Mouse (Mus musculus) neural tube, embryonic 11.5 days (tissue): ENCODE measurements around the gene Hcn2. TPM values are rescaled to one million over a fixed set of nuclear protein-coding genes. Genes with fewer than 3 reads are reported as not detected.

Experiments used
- ATAC-seq: fragments of 200-750 bp; cut with Nextera tagmentation; 2 replicates; pipeline ENCODE4 v1.8.0; 2017; ENCODE audit warnings: moderate number of reproducible peaks, mild to moderate bottlenecking, moderate TSS enrichment, moderate library complexity; ENCODE audit not compliant: insufficient read depth, low FRiP score, low TSS enrichment
- DNase-seq: peaks from one replicate; pipeline ENCODE4 v3.0.0-alpha.2; 2015; ENCODE audit warnings: low spot score
- H3K27ac ChIP-seq: fragments of 300-500 bp; sonication (generic); 2 replicates; pipeline ENCODE4 v1.5.1; 2014; ENCODE audit warnings: low read depth, mild to moderate bottlenecking, low read length
- H3K27me3 ChIP-seq: fragments of 300-500 bp; sonication (generic); 2 replicates; pipeline ENCODE4 v1.6.1; 2014; ENCODE audit warnings: mild to moderate bottlenecking, low read length, mixed read lengths; ENCODE audit not compliant: control insufficient read depth, insufficient read depth
- H3K36me3 ChIP-seq: fragments of 300-500 bp; sonication (generic); 2 replicates; pipeline ENCODE4 v1.6.1; 2014; ENCODE audit warnings: mild to moderate bottlenecking, low read length, moderate library complexity, mixed read lengths; ENCODE audit not compliant: control insufficient read depth, insufficient read depth
- H3K4me1 ChIP-seq: fragments of 300-500 bp; sonication (generic); 2 replicates; pipeline ENCODE4 v1.6.1; 2014; ENCODE audit warnings: low read length, mixed read lengths; ENCODE audit not compliant: control insufficient read depth, insufficient read depth
- H3K4me2 ChIP-seq: fragments of 300-500 bp; sonication (generic); 2 replicates; pipeline ENCODE4 v1.6.1; 2014; ENCODE audit warnings: low read depth, mild to moderate bottlenecking, moderate library complexity
- H3K4me3 ChIP-seq: fragments of 300-500 bp; sonication (generic); 2 replicates; pipeline ENCODE4 v1.5.1; 2014; ENCODE audit warnings: low read depth, low read length
- H3K9ac ChIP-seq: fragments of 300-500 bp; sonication (generic); 2 replicates; pipeline ENCODE4 v1.6.1; 2014; ENCODE audit warnings: mild to moderate bottlenecking, low read length
- H3K9me3 ChIP-seq: fragments of 300-500 bp; sonication (generic); 2 replicates; pipeline ENCODE4 v1.6.1; 2016; ENCODE audit warnings: low read length; ENCODE audit not compliant: control insufficient read depth
- WGBS: fragments of 180-500 bp; shearing (Covaris S2); extraction: QIAGEN DNeasy Blood & Tissue Kit; methylation state at CpG from one replicate; pipeline ENCODE4 v1.1.7; 2014; 5-methylcytosine and 5-hydroxymethylcytosine counted together
- polyA plus RNA-seq: library from polyadenylated mRNA; unstranded; fragments of >200 nt; fragmentation: Nextera tagmentation; extraction: Ambion mirVana; gene quantifications from 2 replicates; pipeline ENCODE4 v1.2.1, GENCODE M21; 2014

The Hcn2 gene
- polyA plus RNA-seq, 1 experiment from 2014 or later: 0.57 TPM

DNA sequence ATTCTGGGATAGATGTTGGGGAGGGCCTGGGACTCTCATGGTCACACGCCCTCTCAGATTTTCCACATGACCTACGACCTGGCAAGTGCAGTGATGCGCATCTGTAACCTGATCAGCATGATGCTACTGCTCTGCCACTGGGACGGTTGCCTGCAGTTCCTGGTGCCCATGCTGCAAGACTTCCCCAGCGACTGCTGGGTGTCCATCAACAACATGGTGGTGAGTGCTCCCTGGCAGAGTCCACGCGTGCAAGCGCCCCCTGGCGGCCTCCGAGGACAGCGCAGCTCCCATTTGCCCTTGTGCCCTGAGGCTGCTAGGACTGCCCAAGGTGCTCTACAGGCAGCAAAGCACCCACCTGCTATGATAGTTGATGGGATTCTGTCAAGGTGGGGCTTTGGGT lies 9.7 kb downstream of the Hcn2 start:
- no peak overlapping the region for H3K4me2 ChIP-seq
- H3K9ac ChIP-seq: no peak overlapping the region
- H3K27ac ChIP-seq: no peak overlapping the region
- DNase-seq (peak; percentile 48), ATAC-seq (no peak)
- no peaks in the 10 kb centered on the region for H3K27me3 ChIP-seq
- no peaks in the 10 kb centered on the region for H3K9me3 ChIP-seq
- no peak overlapping the region for H3K4me3 ChIP-seq
- no peaks in the 10 kb centered on the region for H3K4me1 ChIP-seq
- WGBS: 42% methylated on average over 11 of the region's 11 CpGs
- no peaks in the 10 kb centered on the region for H3K36me3 ChIP-seq

- no peak for DNase-seq
- Histone ChIP-seq H3K4me3 (no peak overlapping the region), H3K9ac (no peak overlapping the region), H3K36me3 (no peaks in the 10 kb centered on the region; the same call in none of the 2 replicates), H3K9me3 (no peaks in the 10 kb centered on the region), H3K27me3 (no peaks in the 10 kb centered on the region), H3K27ac (no peak overlapping the region), H3K4me1 (no peaks in the 10 kb centered on the region), H3K4me2 (no peak overlapping the region)
- 71% methylated on average over 28 of the region's 28 CpGs for WGBS
- no peak for ATAC-seq
These were observed 12.2 kb downstream of the Hcn2 start for GRCm38 (mm10) chr10:79728323-79729249.

DNA sequence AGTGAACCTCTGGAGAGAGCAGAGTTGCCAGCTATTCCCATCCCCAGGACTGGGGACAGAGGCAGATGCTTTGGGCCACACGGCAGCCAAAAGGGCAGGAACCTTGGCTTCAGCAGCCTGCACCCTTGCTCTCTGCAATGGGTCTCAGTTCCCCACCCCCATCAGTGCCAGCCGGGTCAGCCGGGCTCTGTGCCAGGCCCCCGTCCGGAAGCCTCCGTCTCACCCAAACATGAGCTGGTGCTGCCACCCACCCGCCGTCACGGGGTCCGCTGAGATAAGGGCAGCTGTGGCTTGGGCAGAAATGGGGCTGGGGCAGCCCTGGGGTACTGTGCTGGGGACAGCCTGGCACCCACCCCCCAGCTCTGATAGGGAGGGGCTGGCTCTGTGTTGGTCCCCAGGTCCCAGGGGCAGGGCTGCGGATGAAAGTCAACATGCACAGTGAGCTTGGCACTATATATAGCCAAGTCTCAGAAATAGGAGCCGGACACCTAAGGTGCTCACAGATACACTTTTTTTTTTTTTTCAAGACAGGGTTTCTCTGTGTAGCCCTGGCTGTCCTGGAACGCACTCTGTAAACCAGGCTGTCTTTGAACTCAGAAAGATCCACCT lies 13.0 kb downstream of the Hcn2 start:
- WGBS: 83% methylated on average over 13 of the region's 13 CpGs
- Histone ChIP-seq H3K27me3 (no peaks in the 10 kb centered on the region), H3K36me3 (no peaks in the 10 kb centered on the region; the same call in none of the 2 replicates), H3K4me1 (no peaks in the 10 kb centered on the region), H3K27ac (no peak overlapping the region), H3K4me3 (no peak overlapping the region), H3K4me2 (no peak overlapping the region), H3K9me3 (no peaks in the 10 kb centered on the region), H3K9ac (no peak overlapping the region)
- DNase-seq (no peak), ATAC-seq (no peak)

DNA sequence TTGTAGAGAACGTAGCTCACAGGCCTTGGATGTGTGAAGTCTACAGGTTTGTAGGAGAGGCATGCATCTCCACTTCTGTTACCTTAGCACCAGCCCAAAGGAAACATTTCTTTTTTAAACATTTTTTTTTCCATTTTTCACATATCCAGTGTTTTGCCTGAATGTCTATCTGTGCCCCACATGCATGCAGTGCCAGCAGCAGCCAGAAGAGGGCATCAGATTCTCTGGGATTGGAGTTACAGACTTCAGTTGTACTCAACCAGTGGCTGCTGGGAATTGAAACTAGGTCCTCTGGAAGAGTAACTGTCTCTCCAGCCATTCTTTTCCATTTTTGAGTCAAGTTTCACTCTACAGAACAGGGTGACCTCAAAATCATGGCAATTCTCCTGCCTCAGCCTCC lies 16.1 kb downstream of the Hcn2 start:
- 100% methylated on average over 1 of the region's 1 CpGs for whole genome bisulfite sequencing
- no peak for DNase-seq
- Histone ChIP-seq H3K9me3 (no peaks in the 10 kb centered on the region), H3K27ac (no peak overlapping the region), H3K9ac (no peak overlapping the region), H3K27me3 (peaks cover 3% of the 10 kb centered on the region; the same call in 1 of the 2 replicates), H3K36me3 (peaks cover 17% of the 10 kb centered on the region), H3K4me3 (no peak overlapping the region), H3K4me2 (no peak overlapping the region), H3K4me1 (no peaks in the 10 kb centered on the region)
- ATAC-seq: no peak

- no peak overlapping the region for H3K27ac ChIP-seq
- H3K4me2 ChIP-seq: no peak overlapping the region
- 0 out of 2 replicates have a peak, but pooled peaks cover 3% of the 10 kb centered on the region for H3K9me3 ChIP-seq
- H3K36me3 ChIP-seq: peaks cover 30% of the 10 kb centered on the region
- no peak overlapping the region for H3K4me3 ChIP-seq
- peaks cover 3% of the 10 kb centered on the region; the same call in 1 of the 2 replicates for H3K27me3 ChIP-seq
- DNase-seq: no peak
- ATAC-seq: no peak
- no peak overlapping the region for H3K9ac ChIP-seq
- no peaks in the 10 kb centered on the region for H3K4me1 ChIP-seq
- WGBS: 94% methylated on average over 15 of the region's 15 CpGs
These were observed 17.4 kb downstream of the Hcn2 start for GRCm38 (mm10) chr10:79733847-79734246.

DNA sequence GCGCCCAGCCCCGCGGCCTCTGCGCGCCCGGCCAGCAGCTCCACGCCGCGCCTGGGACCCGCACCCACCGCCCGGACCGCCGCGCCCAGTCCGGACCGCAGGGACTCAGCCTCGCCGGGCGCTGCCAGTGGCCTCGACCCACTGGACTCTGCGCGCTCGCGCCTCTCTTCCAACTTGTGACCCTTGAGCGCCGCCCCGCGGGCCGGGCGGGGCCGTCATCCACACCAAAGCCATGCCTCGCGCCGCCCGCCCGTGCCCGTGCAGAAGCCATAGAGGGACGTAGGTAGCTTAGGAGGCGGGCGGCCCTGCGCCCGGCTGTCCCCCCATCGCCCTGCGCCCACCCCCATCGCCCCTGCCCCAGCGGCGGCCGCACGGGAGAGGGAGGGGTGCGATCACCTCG lies 18.9 kb downstream of the Hcn2 start:
- Histone ChIP-seq H3K4me3 (no peak overlapping the region), H3K27ac (no peak overlapping the region), H3K9me3 (peaks cover 13% of the 10 kb centered on the region; the same call in 1 of the 2 replicates), H3K9ac (no peak overlapping the region), H3K36me3 (peaks cover 45% of the 10 kb centered on the region), H3K4me1 (no peaks in the 10 kb centered on the region), H3K4me2 (no peak overlapping the region; the same call in 1 of the 2 replicates), H3K27me3 (peaks cover 3% of the 10 kb centered on the region; the same call in 1 of the 2 replicates)
- ATAC-seq: no peak
- no peak for DNase-seq
- WGBS: 32% methylated on average over 29 of the region's 52 CpGs

DNA sequence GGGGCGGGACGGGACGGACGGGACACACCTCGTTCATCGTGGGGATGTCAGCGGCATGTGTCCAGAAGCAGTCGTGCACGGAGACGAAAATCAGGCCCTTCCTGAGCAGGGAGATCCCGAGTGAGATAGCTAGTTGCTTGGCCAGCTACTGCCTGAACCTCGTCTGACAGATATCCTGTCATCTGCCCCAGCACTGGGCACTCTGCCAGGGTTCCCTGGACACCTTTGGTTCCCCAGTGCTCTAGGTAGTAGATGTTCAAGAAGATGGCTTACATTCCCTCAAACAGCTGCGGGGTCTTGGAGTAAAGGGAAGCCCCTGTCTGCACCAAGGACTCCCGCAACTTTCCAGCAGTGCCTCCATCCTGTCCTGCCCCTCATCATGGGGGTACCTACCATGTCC lies 20.3 kb downstream of the Hcn2 start:
- H3K27me3 ChIP-seq: peaks cover 3% of the 10 kb centered on the region; the same call in 1 of the 2 replicates
- H3K4me2 ChIP-seq: no peak overlapping the region
- peaks cover 57% of the 10 kb centered on the region for H3K36me3 ChIP-seq
- H3K4me1 ChIP-seq: no peaks in the 10 kb centered on the region
- H3K9ac ChIP-seq: no peak overlapping the region
- 91% methylated on average over 13 of the region's 14 CpGs for WGBS
- no peak overlapping the region for H3K27ac ChIP-seq
- DNase-seq (no peak), ATAC-seq (no peak)
- H3K9me3 ChIP-seq: peaks cover 13% of the 10 kb centered on the region; the same call in 1 of the 2 replicates
- H3K4me3 ChIP-seq: no peak overlapping the region

GRCm38 (mm10) chr10:79738259-79738658 lies 21.8 kb downstream of the Hcn2 start:
- H3K4me1 ChIP-seq: no peaks in the 10 kb centered on the region
- H3K36me3 ChIP-seq: peaks cover 59% of the 10 kb centered on the region
- no peak overlapping the region for H3K4me3 ChIP-seq
- H3K9ac ChIP-seq: no peak overlapping the region
- DNase-seq: peak; percentile 48
- H3K27ac ChIP-seq: no peak overlapping the region
- WGBS: 89% methylated on average over 10 of the region's 10 CpGs
- no peak for ATAC-seq
- peaks cover 13% of the 10 kb centered on the region; the same call in 1 of the 2 replicates for H3K9me3 ChIP-seq
- H3K4me2 ChIP-seq: no peak overlapping the region
- peaks cover 3% of the 10 kb centered on the region; the same call in 1 of the 2 replicates for H3K27me3 ChIP-seq
